Mouse (Mus musculus) gastrocnemius, postnatal 25 days (tissue): ENCODE results near the gene Inpp5k. TPM values are rescaled to one million over a fixed set of nuclear protein-coding genes. Genes with fewer than 3 reads are reported as not detected.
"Not testable (repeated sequence)": the region's sequence is repeated elsewhere in the genome, so short reads cannot be mapped to it uniquely, and the experiment has no call there.

ENCODE experiments used
- DNase-seq: peaks from one replicate; pipeline ENCODE4 v3.0.0; 2022
- long read RNA-seq, 2 experiments: library from polyadenylated mRNA; stranded (forward); transcript quantifications; one replicate each; pipeline ENCODE4 v2.0.0; 2021
- total RNA-seq, 2 experiments: library from RNA; stranded (reverse); gene quantifications; 1 replicate in 1 of 2; 2 replicates in 1 of 2; pipeline ENCODE4 v1.2.3; 2021

Inpp5k gene
- total RNA-seq: 10 to 100 TPM; 19.0 to 19.8 TPM
- long read RNA-seq, experiment 1, transcript Inpp5k-201 (12 exons, 2,679 nt): major isoform, 12 of 17 reads
- long read RNA-seq, experiment 1, partial matches to known transcripts: 3 of 17 reads
- long read RNA-seq, experiment 1, other reads (novel, unspliced or antisense): 1 of 17 reads
- long read RNA-seq, experiment 2, transcript Inpp5k-201 (12 exons, 2,679 nt): major isoform, 27 of 30 reads
- long read RNA-seq, experiment 2, partial matches to known transcripts: 3 of 30 reads
- long read RNA-seq, experiment 2, other reads (novel, unspliced or antisense): 0 of 30 reads

- DNase-seq: peak; percentile 97
Measured at GRCm38 (mm10) chr11:75630645-75631229, at the start of gene Inpp5k. TSS of gene Inpp5k (plus strand) at chr11:75630988.

GRCm38 (mm10) chr11:75581495-75582149 lies 49.2 kb upstream of the Inpp5k start:
- DNase-seq: no peak

- DNase-seq: no peak
Measured at GRCm38 (mm10) chr11:75583521-75583920, 47.3 kb upstream of the Inpp5k start.

GRCm38 (mm10) chr11:75585061-75585460 lies 45.7 kb upstream of the Inpp5k start:
- no peak for DNase-seq

- no peak for DNase-seq
Measured at GRCm38 (mm10) chr11:75585978-75586377, 44.8 kb upstream of the Inpp5k start.

- no peak for DNase-seq
Measured at GRCm38 (mm10) chr11:75586963-75587362, 43.8 kb upstream of the Inpp5k start.

GRCm38 (mm10) chr11:75587493-75588284 lies 43.1 kb upstream of the Inpp5k start, which contains the start of gene Pitpna:
TSS of gene Pitpna (plus strand) at chr11:75588097.
- peak; percentile 96 for DNase-seq

- no peak for DNase-seq
Measured at GRCm38 (mm10) chr11:75588285-75588941, 42.4 kb upstream of the Inpp5k start.

- peak; percentile 25 for DNase-seq
Measured at GRCm38 (mm10) chr11:75592612-75593011, 38.2 kb upstream of the Inpp5k start.

GRCm38 (mm10) chr11:75594431-75594830 lies 36.4 kb upstream of the Inpp5k start:
- DNase-seq: no peak

GRCm38 (mm10) chr11:75595404-75595803 lies 35.4 kb upstream of the Inpp5k start:
- DNase-seq: no peak

GRCm38 (mm10) chr11:75595816-75596215 lies 35.0 kb upstream of the Inpp5k start:
- DNase-seq: peak; percentile 69

- DNase-seq: peak; percentile 71
Measured at GRCm38 (mm10) chr11:75596726-75597255, 34.0 kb upstream of the Inpp5k start.

GRCm38 (mm10) chr11:75598004-75598403 lies 32.8 kb upstream of the Inpp5k start:
- DNase-seq: no peak

GRCm38 (mm10) chr11:75599802-75600201 lies 31.0 kb upstream of the Inpp5k start:
- not testable (repeated sequence) for DNase-seq

- DNase-seq: no peak
Measured at GRCm38 (mm10) chr11:75604826-75605225, 26.0 kb upstream of the Inpp5k start.

GRCm38 (mm10) chr11:75605318-75605717 lies 25.5 kb upstream of the Inpp5k start:
- DNase-seq: no peak

- no peak for DNase-seq
Measured at GRCm38 (mm10) chr11:75608776-75609175, 22.0 kb upstream of the Inpp5k start.

- no peak for DNase-seq
Measured at GRCm38 (mm10) chr11:75610021-75610420, 20.8 kb upstream of the Inpp5k start.

GRCm38 (mm10) chr11:75614769-75615168 lies 16.0 kb upstream of the Inpp5k start:
- no peak for DNase-seq

- DNase-seq: no peak
Measured at GRCm38 (mm10) chr11:75615556-75615955, 15.2 kb upstream of the Inpp5k start.

- DNase-seq: no peak
Measured at GRCm38 (mm10) chr11:75619133-75619532, 11.7 kb upstream of the Inpp5k start.
